Mouse (Mus musculus) layer of hippocampus, adult 2 months (tissue): ENCODE measurements around the gene Gabre. TPM values are rescaled to one million over a fixed set of nuclear protein-coding genes. Genes with fewer than 3 reads are reported as not detected.

Source experiments
- DNase-seq, 2 experiments: peaks; one replicate each; pipeline ENCODE4 v3.0.0; 2022; ENCODE audit warnings: low spot score in 2 of 2
- H3K27ac ChIP-seq: fragments of 200-600 bp; 2 replicates; pipeline ENCODE4 v1.8.1; 2022
- H3K4me3 ChIP-seq: fragments of 200-600 bp; 2 replicates; pipeline ENCODE4 v1.8.1; 2022; ENCODE audit warnings: mild to moderate bottlenecking
- CTCF ChIP-seq: fragments of 200-600 bp; conservative IDR thresholded peaks from 2 replicates; pipeline ENCODE4 v1.8.1; 2022; ENCODE audit warnings: antibody characterized with exemption, mild to moderate bottlenecking, moderate library complexity
- long read RNA-seq, 2 experiments: library from polyadenylated mRNA; stranded (forward); transcript quantifications; one replicate each; pipeline ENCODE4 v2.0.0; 2021; ENCODE audit warnings: borderline mapping rate in 2 of 2
- microRNA-seq, 2 experiments: library from miRNA; unstranded; fragments of <30 nt; microRNA quantifications; one replicate each; pipeline ENCODE4 v1.2.0; 2021
- total RNA-seq, 2 experiments: library from RNA; stranded (reverse); gene quantifications; 2 replicates each; pipeline ENCODE4 v1.2.3; 2021

The Gabre gene
- under 1 TPM; 0.17 to 0.23 TPM for total RNA-seq
- long read RNA-seq, experiment 1 = 0 reads
- long read RNA-seq, experiment 2 = 0 reads

DNA sequence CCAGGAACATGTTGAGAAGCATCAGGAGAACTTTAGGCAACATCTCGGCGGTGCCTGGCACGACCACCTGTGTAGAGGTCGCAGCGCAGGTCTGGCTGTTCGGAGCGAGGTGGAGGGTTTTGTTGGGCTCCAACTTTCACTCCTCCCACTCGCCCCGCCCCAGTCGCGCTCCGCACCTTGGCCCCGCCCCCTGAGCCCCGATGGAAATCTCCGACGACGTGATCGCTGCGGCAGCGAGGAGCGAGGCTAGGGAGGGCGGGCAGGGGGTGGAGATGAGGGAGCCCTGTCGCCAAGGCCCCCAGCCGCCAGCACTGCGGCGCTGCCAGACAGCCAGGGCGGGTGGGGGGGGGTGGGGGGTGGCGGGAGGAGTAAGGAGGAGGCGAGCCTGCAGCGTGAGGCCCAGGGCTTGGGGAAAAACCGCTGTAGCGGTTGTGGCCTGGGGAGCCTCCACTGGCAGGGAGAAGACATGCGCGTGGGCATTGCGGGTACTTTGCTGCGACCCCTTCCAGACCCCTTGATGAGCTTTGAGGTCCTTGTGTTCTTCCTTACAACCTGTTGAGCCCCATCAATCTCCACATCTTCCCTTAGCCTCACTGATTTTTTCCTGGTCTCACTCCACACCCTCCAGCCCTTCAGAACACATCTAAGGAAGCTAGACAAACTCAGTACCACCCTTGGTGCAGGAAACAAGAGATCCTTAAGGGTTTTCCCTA lies at the start of gene Gabre:
Gene Gabre, minus strand, starts transcription at position 145 of the 713 bp plus-strand sequence.
- no peak for DNase-seq
- Histone ChIP-seq H3K27ac (no peak within 1 kb of the TSS), H3K4me3 (peak within 1 kb of the TSS; percentile 46)
- no peak for TF ChIP-seq CTCF

DNA sequence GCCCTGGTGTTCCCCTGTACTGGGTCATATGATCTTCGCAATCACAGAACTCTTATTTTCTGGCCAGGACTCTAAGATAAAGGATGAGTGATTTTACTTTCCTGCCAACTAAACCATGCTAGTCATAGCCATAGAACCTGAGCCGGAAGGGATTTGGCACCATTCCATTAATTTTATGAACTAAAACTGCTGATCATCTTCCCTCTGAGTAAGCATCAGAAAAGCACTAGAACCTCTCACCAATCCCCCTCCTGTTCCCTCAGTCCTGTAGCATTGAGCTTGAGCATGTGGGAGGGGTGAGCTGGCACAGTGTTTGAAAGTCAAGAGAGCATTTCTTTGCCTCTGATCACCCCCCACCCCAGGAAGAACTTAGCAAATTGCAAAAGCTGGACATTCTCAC lies 23.2 kb upstream of the Gabre start:
- no peak overlapping the region for H3K27ac ChIP-seq
- no peak overlapping the region for H3K4me3 ChIP-seq
- no peak for TF ChIP-seq CTCF
- no peak for DNase-seq

DNA sequence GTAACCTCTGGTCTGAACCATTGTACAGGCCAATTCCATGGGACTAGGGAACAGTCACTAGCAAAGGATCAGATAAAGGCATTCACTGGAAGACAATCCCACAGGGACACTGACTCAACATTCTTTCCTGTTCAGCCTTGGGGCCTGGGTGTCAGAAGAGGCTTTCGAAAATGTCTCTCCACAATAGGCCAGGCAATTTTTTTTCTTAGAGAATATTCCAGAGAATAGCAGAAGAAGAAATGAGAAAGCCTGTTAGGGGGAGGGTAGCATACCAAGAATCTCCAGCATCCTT lies 715 bp upstream of the Gabre start:
- TF ChIP-seq CTCF = no peak
- no peak overlapping the region for H3K4me3 ChIP-seq

GRCm38 (mm10) chrX:72273966-72274658 lies 491 bp downstream of the Gabre start:
- no peak for TF ChIP-seq CTCF
- Histone ChIP-seq H3K27ac (no peak overlapping the region), H3K4me3 (peak overlapping the region; percentile 46)
- no peak for DNase-seq

More for the DNA sequence above, 715 bp upstream of the Gabre start:
- no peak for DNase-seq
- no peak overlapping the region for H3K27ac ChIP-seq

- no peak overlapping the region for H3K27ac ChIP-seq
- DNase-seq = no peak
- H3K4me3 ChIP-seq = no peak overlapping the region
- no peak for TF ChIP-seq CTCF
Measured at GRCm38 (mm10) chrX:72270637-72271036, 4.0 kb downstream of the Gabre start.

DNA sequence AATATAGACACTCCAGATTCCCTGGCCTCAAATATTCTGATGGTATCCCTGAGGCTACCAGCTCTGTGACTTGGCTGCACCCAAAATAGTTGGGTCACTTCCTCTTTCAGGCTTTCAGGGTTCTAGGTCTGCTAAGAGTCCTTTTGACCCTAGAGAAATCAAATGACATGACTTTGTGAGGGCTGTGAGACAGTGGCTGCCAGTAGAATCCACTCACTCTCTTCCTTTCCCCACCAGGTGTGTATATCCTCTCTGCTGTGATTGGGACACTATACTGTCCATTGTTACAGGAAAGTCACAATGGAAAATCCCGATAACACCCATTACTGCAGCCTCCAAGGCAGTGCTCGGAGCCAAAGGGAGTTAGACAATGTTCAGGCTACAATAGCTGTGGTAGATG lies 52.9 kb downstream of the Gabre start, which contains the start of gene Magea4:
Gene Magea4, plus strand, starts transcription at position 301 of the 400 bp plus-strand sequence.
- no peak for TF ChIP-seq CTCF
- Histone ChIP-seq H3K27ac (no peak within 1 kb of the TSS), H3K4me3 (no peak within 1 kb of the TSS)
- DNase-seq = no peak

Small RNA genes within 50 kb of the gene (microRNA-seq; reads per million reads assigned to microRNA genes)
- gene Mir224 (1.6 to 4.1 reads per million in 2 experiments), gene Mir452 (0.18 to 0.32 reads per million in 2 experiments)

Other genes with a start within 250 kb of the Gabre start
- not detected for gene Magea4, start 52.8 kb downstream of the Gabre start, total RNA-seq
- gene Magea10, start 112.1 kb upstream of the Gabre start, total RNA-seq = not detected